Mouse (Mus musculus): ENCODE measurements around the gene Ccdc125. TPM values are rescaled to one million over a fixed set of nuclear protein-coding genes. Genes with fewer than 3 reads are reported as not detected.

Ccdc125 gene
- polyA plus RNA-seq (2014; fragmentation: Nextera tagmentation; extraction: Ambion mirVana): 1.2 and 1.4 TPM in 2 replicates

GRCm38 (mm10) chr13:100669291-100670022 is at the start of gene Ccdc125:
Gene Ccdc125 (plus strand): TSS chr13:100669717.
- ATAC-seq (peak; percentile 71), DNase-seq (ENCODE audit: low spot score) (peak; percentile 42)
- Histone ChIP-seq H3K9me3 (replicated peaks; ENCODE audit: control insufficient read depth, low read length) (no peaks in the 10 kb centered on the region), H3K27me3 (replicated peaks; ENCODE audit: control insufficient read depth, insufficient read depth, low read length) (no peaks in the 10 kb centered on the region), H3K27ac (ENCODE audit: low read depth, low read length) (no peak within 1 kb of the TSS), H3K4me2 (ENCODE audit: low read length) (peak within 1 kb of the TSS; percentile 78), H3K9ac (ENCODE audit: low read length) (peak within 1 kb of the TSS; percentile 68), H3K36me3 (ENCODE audit: control insufficient read depth, insufficient read depth, low read length) (peaks cover 15% of the 10 kb centered on the region), H3K4me3 (ENCODE audit: low read depth, low read length) (peak within 1 kb of the TSS; percentile 40), H3K4me1 (ENCODE audit: control insufficient read depth, insufficient read depth, low read length) (no peaks in the 10 kb centered on the region)
- under 1% methylated on average over 44 of the region's 44 CpGs for WGBS

- Histone ChIP-seq H3K9me3 (replicated peaks; ENCODE audit: control insufficient read depth, low read length) (no peaks in the 10 kb centered on the region), H3K36me3 (ENCODE audit: control insufficient read depth, insufficient read depth, low read length) (peaks cover 77% of the 10 kb centered on the region), H3K27me3 (replicated peaks; ENCODE audit: control insufficient read depth, insufficient read depth, low read length) (no peaks in the 10 kb centered on the region; the same call in 1 of the 2 replicates), H3K9ac (ENCODE audit: low read length) (no peak overlapping the region), H3K4me3 (ENCODE audit: low read depth, low read length) (no peak overlapping the region), H3K4me1 (ENCODE audit: control insufficient read depth, insufficient read depth, low read length) (no peaks in the 10 kb centered on the region), H3K27ac (ENCODE audit: low read depth, low read length) (no peak overlapping the region), H3K4me2 (ENCODE audit: low read length) (no peak overlapping the region)
- 87% methylated on average over 4 of the region's 4 CpGs for WGBS
- DNase-seq (ENCODE audit: low spot score): no peak
- no peak for ATAC-seq
Measured at GRCm38 (mm10) chr13:100622241-100622640, 47.3 kb upstream of the Ccdc125 start.

GRCm38 (mm10) chr13:100634106-100634691 is 35.3 kb upstream of the Ccdc125 start:
- Histone ChIP-seq H3K4me3 (ENCODE audit: low read depth, low read length) (no peak overlapping the region), H3K9me3 (replicated peaks; ENCODE audit: control insufficient read depth, low read length) (no peaks in the 10 kb centered on the region), H3K4me1 (ENCODE audit: control insufficient read depth, insufficient read depth, low read length) (no peaks in the 10 kb centered on the region), H3K27me3 (replicated peaks; ENCODE audit: control insufficient read depth, insufficient read depth, low read length) (no peaks in the 10 kb centered on the region), H3K4me2 (ENCODE audit: low read length) (no peak overlapping the region), H3K9ac (ENCODE audit: low read length) (no peak overlapping the region), H3K36me3 (ENCODE audit: control insufficient read depth, insufficient read depth, low read length) (peaks cover 73% of the 10 kb centered on the region), H3K27ac (ENCODE audit: low read depth, low read length) (no peak overlapping the region)
- DNase-seq (ENCODE audit: low spot score) (no peak), ATAC-seq (no peak)
- WGBS: 93% methylated on average over 3 of the region's 3 CpGs

DNA sequence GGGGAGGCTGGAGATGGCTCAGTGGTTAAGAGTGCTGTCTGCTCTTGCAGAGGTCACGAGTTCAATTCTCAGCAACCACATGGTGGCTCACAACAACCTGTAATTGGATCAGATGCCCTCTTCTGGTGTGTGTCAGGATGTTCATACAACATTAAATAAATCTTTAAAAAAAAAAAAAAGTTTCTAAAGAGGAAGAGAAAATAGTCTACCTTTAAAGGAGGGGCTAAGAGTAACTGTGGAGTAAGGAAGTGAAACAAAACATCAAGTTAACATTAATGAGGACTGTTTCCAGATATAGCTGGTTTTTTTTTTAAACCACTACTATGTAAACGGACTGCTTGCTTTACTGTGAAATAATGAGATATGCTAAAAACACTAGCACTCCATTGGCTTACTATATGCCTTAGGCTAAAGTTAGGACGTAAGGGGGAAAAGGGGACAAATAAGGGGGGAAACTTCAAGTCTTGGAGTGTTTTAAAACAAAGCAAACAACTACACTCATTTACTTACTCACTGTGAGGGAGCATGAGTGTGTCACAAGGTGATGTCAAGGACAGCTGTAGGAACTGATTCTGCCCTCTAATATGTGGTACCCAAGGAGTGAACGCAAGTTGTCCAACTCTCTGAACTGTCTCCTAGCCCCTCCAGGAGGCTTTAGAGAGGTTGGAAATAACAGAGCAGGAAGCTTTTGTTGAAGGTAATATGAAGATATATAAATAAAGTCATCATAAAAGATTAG is 26.9 kb upstream of the Ccdc125 start:
- no peaks in the 10 kb centered on the region for H3K27me3 ChIP-seq (replicated peaks; ENCODE audit: control insufficient read depth, insufficient read depth, low read length)
- H3K4me3 ChIP-seq (ENCODE audit: low read depth, low read length): no peak overlapping the region
- no peak overlapping the region for H3K27ac ChIP-seq (ENCODE audit: low read depth, low read length)
- no peaks in the 10 kb centered on the region for H3K9me3 ChIP-seq (replicated peaks; ENCODE audit: control insufficient read depth, low read length)
- H3K4me1 ChIP-seq (ENCODE audit: control insufficient read depth, insufficient read depth, low read length): no peaks in the 10 kb centered on the region
- WGBS: 90% methylated on average over 4 of the region's 4 CpGs
- no peak overlapping the region for H3K9ac ChIP-seq (ENCODE audit: low read length)
- no peak for DNase-seq (ENCODE audit: low spot score)
- peaks cover 78% of the 10 kb centered on the region for H3K36me3 ChIP-seq (ENCODE audit: control insufficient read depth, insufficient read depth, low read length)
- H3K4me2 ChIP-seq (ENCODE audit: low read length): no peak overlapping the region
- ATAC-seq: no peak

DNA sequence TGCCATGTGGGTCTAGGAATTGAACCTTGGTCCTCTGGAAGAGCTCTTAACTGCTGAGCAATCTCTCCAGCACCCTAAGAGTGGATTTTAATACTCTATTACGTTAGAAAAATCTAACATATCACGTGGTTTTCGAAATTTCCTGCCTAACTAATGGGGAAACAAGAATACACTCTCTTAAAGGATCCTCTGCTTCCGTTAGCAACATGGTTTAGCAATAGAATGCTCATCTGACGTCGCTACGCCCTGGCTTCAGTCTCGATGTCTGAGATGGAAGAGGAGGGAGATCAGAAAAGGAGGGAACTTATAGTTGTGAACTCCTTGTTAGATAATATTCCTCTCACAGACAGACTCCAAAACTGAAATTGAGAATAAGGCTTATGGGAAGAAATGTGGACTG is 21.3 kb upstream of the Ccdc125 start:
- Histone ChIP-seq H3K36me3 (ENCODE audit: control insufficient read depth, insufficient read depth, low read length) (peaks cover 42% of the 10 kb centered on the region), H3K9me3 (replicated peaks; ENCODE audit: control insufficient read depth, low read length) (no peaks in the 10 kb centered on the region), H3K4me1 (ENCODE audit: control insufficient read depth, insufficient read depth, low read length) (peaks cover 7% of the 10 kb centered on the region), H3K4me3 (ENCODE audit: low read depth, low read length) (no peak overlapping the region), H3K27me3 (replicated peaks; ENCODE audit: control insufficient read depth, insufficient read depth, low read length) (no peaks in the 10 kb centered on the region), H3K4me2 (ENCODE audit: low read length) (no peak overlapping the region), H3K9ac (ENCODE audit: low read length) (no peak overlapping the region), H3K27ac (ENCODE audit: low read depth, low read length) (no peak overlapping the region)
- no peak for DNase-seq (ENCODE audit: low spot score)
- WGBS: 94% methylated on average over 8 of the region's 8 CpGs
- ATAC-seq: no peak

DNA sequence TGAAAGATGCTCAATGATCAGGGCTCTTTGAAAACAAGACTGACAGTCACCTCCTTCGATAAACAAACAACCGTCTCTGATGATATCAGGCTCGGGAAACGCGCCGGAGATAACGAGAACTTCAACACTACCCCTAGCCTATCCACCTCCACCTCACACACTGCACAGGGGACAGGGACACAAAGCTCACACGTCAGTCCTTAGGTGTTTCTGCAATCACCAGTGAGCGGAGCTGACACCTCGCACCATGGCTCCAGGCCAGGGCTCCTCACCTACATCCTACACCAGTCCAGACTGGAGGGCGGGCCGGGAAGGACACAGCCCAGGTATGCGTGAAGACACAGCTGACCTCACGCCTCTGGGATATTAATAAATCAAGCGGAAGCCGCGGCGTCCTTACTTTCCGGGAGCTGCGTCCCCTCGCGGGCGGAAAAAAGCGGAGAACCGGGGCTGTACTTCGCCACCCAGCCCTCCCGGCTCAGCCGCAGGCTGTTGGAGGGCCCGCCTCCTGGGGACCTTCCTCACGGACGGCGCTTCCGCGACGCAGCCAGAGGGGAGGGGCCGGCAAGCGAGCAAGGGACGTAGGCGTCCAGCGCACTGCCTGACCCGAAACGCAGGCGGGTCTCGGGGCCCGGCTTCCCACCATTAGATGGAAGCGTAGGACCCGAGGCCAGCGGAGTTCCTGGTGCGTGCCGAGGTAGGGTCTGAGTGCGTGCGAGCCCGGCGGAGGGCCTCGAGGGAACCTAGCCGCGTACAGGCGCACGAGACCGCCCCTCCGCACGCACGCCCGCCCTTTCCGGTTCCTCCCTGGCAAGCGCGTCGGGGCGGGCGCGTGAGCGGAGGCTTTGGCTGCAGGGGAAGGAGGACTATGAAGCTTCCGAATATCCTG is 18.7 kb upstream of the Ccdc125 start, which contains the start of the genes Ak6 and Rad17:
Gene Ak6 (plus strand): TSS at position 430 of the 889 bp plus-strand sequence.
Gene Rad17 (minus strand): TSS at position 502 of the 889 bp plus-strand sequence.
- under 1% methylated on average over 71 of the region's 73 CpGs for WGBS

GRCm38 (mm10) chr13:100651439-100652186 is 17.9 kb upstream of the Ccdc125 start, which contains the start of gene Taf9:
Gene Taf9 (plus strand): TSS chr13:100651579.
- H3K27me3 ChIP-seq (replicated peaks; ENCODE audit: control insufficient read depth, insufficient read depth, low read length): no peaks in the 10 kb centered on the region
- ATAC-seq: no peak
- no peaks in the 10 kb centered on the region for H3K9me3 ChIP-seq (replicated peaks; ENCODE audit: control insufficient read depth, low read length)
- peak within 1 kb of the TSS; percentile 86 for H3K9ac ChIP-seq (ENCODE audit: low read length)
- under 1% methylated on average over 49 of the region's 63 CpGs for WGBS
- peak within 1 kb of the TSS; percentile 82 for H3K4me2 ChIP-seq (ENCODE audit: low read length)
- peak within 1 kb of the TSS; percentile 91 for H3K4me3 ChIP-seq (ENCODE audit: low read depth, low read length)
- no peak for DNase-seq (ENCODE audit: low spot score)
- H3K36me3 ChIP-seq (ENCODE audit: control insufficient read depth, insufficient read depth, low read length): peaks cover 17% of the 10 kb centered on the region; the same call in 1 of the 2 replicates
- H3K27ac ChIP-seq (ENCODE audit: low read depth, low read length): peak within 1 kb of the TSS; percentile 97
- H3K4me1 ChIP-seq (ENCODE audit: control insufficient read depth, insufficient read depth, low read length): peaks cover 7% of the 10 kb centered on the region

More for the DNA sequence above, 18.7 kb upstream of the Ccdc125 start, which contains the start of the genes Ak6 and Rad17:
- H3K27me3 ChIP-seq (replicated peaks; ENCODE audit: control insufficient read depth, insufficient read depth, low read length): no peaks in the 10 kb centered on the region
- H3K36me3 ChIP-seq (ENCODE audit: control insufficient read depth, insufficient read depth, low read length): peaks cover 19% of the 10 kb centered on the region; the same call in 1 of the 2 replicates
- H3K4me2 ChIP-seq (ENCODE audit: low read length): peak within 1 kb of the TSS; percentile 82
- DNase-seq (ENCODE audit: low spot score): peak; percentile 95
- peak within 1 kb of the TSS; percentile 86 for H3K9ac ChIP-seq (ENCODE audit: low read length)
- H3K9me3 ChIP-seq (replicated peaks; ENCODE audit: control insufficient read depth, low read length): no peaks in the 10 kb centered on the region
- H3K4me3 ChIP-seq (ENCODE audit: low read depth, low read length): peak within 1 kb of the TSS; percentile 91
- peak; percentile 99 for ATAC-seq
- peaks cover 7% of the 10 kb centered on the region for H3K4me1 ChIP-seq (ENCODE audit: control insufficient read depth, insufficient read depth, low read length)
- H3K27ac ChIP-seq (ENCODE audit: low read depth, low read length): peak within 1 kb of the TSS; percentile 97
